Mouse (Mus musculus): ENCODE measurements around the gene Pigt.

Gene Pigt

DNA sequence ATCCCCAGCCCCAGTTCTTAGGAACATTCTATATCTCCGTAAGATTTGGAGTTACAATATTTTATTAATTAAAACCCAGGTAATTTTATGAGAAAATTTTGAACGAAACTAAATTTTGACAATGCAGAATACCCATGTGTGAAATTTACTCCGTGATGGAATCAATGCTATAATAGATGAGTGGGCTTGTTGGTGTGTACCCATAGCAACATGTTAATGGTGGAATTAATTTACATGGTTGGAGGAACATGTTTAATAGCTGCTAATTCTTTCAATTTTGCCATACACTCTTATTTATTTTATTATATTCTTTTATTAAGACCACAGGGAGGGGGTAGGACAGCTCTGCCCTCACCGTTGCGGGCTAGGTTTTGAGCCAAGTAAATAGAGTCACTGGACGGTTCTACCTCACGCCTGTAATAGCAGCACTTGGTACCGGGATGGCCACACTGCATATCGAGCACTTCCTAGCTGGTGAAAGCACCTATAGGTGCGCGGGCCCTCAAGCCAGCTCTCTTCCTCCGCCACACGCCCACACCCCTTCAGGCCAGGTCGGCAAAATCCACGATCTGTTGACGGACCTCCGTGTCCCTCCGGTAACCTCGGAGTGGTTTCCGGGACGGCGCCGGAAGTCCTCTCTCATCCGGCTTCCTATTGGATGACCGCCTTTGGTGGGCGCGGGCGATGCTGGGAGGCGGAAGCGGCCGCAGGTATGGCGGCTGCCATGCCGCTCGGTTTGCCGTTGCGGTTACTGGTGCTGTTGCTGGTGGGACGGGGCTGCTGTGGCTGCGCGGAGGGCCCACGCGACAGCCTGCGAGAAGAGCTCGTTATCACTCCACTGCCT lies at the start of gene Pigt:
TSS of gene Pigt (plus strand) at position 674 of the 844 bp plus-strand sequence.
- peak; percentile 90 for DNase-seq

- no peak for DNase-seq
These were observed 49.2 kb upstream of the Pigt start for GRCm38 (mm10) chr2:164448140-164448539.

GRCm38 (mm10) chr2:164448921-164449320 lies 48.4 kb upstream of the Pigt start:
- no peak for DNase-seq

- DNase-seq: no peak
These were observed 47.8 kb upstream of the Pigt start for GRCm38 (mm10) chr2:164449341-164450042.

DNA sequence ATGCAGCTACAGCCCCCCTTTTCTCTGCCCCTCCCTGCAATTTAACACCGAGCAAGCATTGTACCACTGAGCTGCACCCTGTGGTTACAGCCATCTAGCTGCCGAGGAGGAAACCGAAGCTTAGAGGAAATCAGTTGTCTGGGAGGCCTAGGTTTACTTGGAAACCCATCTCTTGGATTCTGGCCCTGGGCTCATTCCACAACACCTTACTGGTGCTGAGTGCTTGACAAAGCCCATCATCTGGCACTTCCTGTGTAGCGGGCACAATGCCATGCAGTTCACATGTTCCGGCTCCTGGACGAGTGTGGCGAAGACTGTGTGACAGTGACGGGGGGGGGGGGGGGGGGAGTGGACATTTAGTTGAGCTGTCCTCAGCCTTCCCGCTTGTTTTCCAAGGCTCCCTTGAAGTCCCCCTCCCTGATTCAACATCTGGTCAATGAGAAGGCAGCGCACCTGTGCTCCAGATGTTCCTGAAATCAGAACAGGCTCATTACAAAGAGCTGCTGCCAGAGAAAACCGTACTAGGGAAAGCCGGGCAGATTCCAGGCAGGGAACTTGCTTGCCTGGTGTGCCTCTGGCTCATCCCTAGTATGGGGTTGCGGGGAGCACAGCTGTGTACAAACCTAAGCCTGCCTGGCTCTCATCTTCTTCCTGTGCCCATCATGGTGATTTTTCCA lies 45.2 kb upstream of the Pigt start:
- no peak for DNase-seq

- no peak for DNase-seq
These were observed 44.1 kb upstream of the Pigt start for GRCm38 (mm10) chr2:164453047-164453757.

DNA sequence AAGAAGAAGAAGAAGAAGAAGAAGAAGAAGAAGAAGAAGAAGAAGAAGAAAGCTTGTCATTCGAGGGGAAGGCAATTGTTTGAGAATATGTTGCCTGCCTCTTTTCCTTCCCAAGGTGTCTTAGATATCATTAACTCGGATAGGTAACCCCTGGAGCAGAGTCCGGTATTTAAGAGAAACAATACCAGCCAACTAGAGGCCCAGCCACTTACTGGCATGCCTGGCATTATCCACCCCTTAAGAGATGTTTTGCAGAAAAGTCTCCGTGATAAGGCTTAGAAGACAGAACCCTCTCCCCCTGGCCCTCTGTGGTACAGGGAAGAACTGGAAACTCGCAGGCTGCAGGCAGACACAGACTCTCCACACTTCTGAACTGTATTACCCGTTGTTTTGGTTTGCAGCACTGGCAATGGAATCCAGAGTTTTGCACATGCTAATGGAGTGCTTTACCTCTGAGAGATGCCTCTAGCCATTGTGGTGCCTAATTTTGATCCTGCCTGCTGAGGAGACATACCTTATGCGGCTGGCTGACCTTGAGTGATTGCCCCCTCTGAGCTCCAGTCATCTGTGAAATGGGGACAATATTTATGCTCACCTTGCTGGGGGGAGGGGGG lies 43.3 kb upstream of the Pigt start:
- peak; percentile 49 for DNase-seq

- DNase-seq: peak; percentile 93
These were observed 42.5 kb upstream of the Pigt start for GRCm38 (mm10) chr2:164454846-164455245.

- DNase-seq: peak; percentile 66
These were observed 41.7 kb upstream of the Pigt start for GRCm38 (mm10) chr2:164455421-164456190.

- no peak for DNase-seq
These were observed 40.9 kb upstream of the Pigt start for GRCm38 (mm10) chr2:164456413-164456812.

- DNase-seq: peak; percentile 54
These were observed 40.4 kb upstream of the Pigt start, which contains the start of gene Sys1 for GRCm38 (mm10) chr2:164456864-164457300. Gene Sys1, plus strand, starts transcription at chr2:164456964.

DNA sequence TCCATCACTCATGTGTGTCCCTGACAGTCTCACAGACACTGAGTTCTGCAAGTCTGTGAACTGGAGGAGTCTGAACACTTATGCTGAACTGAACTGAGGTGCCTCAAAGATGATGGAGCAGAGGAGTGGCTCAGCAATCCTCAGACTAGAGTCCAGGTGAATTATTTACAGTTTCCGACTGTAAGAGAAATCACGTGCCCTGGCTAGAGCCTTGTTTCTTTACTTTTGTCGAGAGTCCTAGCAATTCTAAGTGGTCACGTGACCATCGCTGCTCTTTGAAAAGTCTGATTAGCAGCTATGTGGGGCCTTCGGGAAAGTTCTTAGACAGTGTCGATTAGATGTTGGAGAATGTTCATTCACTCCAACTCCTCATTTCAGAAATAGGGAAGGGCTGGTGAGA lies 39.4 kb upstream of the Pigt start:
- DNase-seq: peak; percentile 83

- no peak for DNase-seq
These were observed 38.8 kb upstream of the Pigt start for GRCm38 (mm10) chr2:164458535-164458934.

- DNase-seq: peak; percentile 97
These were observed 36.4 kb upstream of the Pigt start, which contains the start of gene Gm20458 for GRCm38 (mm10) chr2:164460745-164461551. Gene Gm20458, plus strand, starts transcription at chr2:164460967.

- DNase-seq: no peak
These were observed 32.2 kb upstream of the Pigt start for GRCm38 (mm10) chr2:164465161-164465560.

- DNase-seq: no peak
These were observed 30.5 kb upstream of the Pigt start for GRCm38 (mm10) chr2:164466787-164467186.

- DNase-seq: peak; percentile 80
These were observed 27.1 kb upstream of the Pigt start for GRCm38 (mm10) chr2:164470254-164470653.

DNA sequence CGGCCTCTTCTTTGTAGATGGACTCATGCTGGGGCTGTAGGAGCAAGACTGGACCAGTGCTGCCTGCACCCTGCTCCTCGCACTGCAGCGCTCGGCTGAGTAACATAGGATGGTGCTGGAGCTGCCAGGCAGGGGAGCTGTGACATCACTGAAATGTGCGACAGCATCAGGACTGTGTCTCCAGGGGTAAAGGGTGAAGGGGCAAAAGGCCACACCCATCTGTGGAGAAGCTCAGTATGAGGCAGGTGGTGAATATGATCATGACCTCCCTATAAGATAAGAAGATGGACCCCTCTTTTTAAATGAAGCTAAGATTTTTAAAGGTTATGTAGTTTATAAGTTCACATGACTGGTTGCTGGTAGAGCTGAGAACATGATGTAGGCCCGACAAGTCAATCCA lies 23.7 kb upstream of the Pigt start, which contains the start of gene Trp53tg5:
TSS of gene Trp53tg5 (minus strand) at position 101 of the 400 bp plus-strand sequence.
- DNase-seq: no peak

- peak; percentile 88 for DNase-seq
These were observed 11.6 kb upstream of the Pigt start, which contains the start of gene Dbndd2 for GRCm38 (mm10) chr2:164485681-164486257. Gene Dbndd2, plus strand, starts transcription at chr2:164486106.
